Comparison of ENCODE assay signal across 12 mouse cellular contexts in genomic region chr11:31822556-31822955, GRCm38 (mm10). TPM values are rescaled to one million over a fixed set of nuclear protein-coding genes. Genes with fewer than 3 reads are reported as not detected.
DNase-seq lines count a peak whose midpoint lies in the region; ATAC-seq lines count a peak whose summit lies in the region.
"Had no signal": no experiment of that assay in that cellular context is flagged by ENCODE, and none has a peak within 500 bp of the region (broad histone marks: within the 10 kb centered on the region; RNA-seq: fewer than 3 reads in every experiment).

No protein-coding gene starts in this region.

- H3K27ac ChIP-seq in intestine, embryonic 15.5 days = no peak overlapping the region
- no peak overlapping the region for H3K27ac ChIP-seq in intestine, embryonic 16.5 days (ENCODE audit: low read length)
- H3K27ac ChIP-seq: embryonic facial prominence, embryonic 15.5 days; neural tube, embryonic 13.5 days had no signal

- 81% methylated on average over 9 of the region's 9 CpGs for WGBS in intestine, embryonic 15.5 days
- WGBS in intestine, embryonic 16.5 days = 74% methylated on average over 9 of the region's 9 CpGs

- H3K9me3 ChIP-seq in intestine, embryonic 15.5 days = no peaks in the 10 kb centered on the region
- no peaks in the 10 kb centered on the region for H3K9me3 ChIP-seq in intestine, embryonic 16.5 days (ENCODE audit: control insufficient read depth, low read length)
- H3K9me3 ChIP-seq: embryonic facial prominence, embryonic 15.5 days; neural tube, embryonic 13.5 days had no signal

- H3K4me2 ChIP-seq in intestine, embryonic 15.5 days (replicated peaks) = no peak overlapping the region
- H3K4me2 ChIP-seq in intestine, embryonic 16.5 days (ENCODE audit: low read depth, low read length) = no peak overlapping the region
- H3K4me2 ChIP-seq: embryonic facial prominence, embryonic 15.5 days; neural tube, embryonic 13.5 days had no signal

- no peak overlapping the region for H3K9ac ChIP-seq in intestine, embryonic 15.5 days
- H3K9ac ChIP-seq in intestine, embryonic 16.5 days (ENCODE audit: low read depth, low read length) = no peak overlapping the region
- H3K9ac ChIP-seq: embryonic facial prominence, embryonic 15.5 days; neural tube, embryonic 13.5 days had no signal

- 0 out of 2 replicates have a peak, but pooled peaks cover 19% of the 10 kb centered on the region for H3K4me1 ChIP-seq in intestine, embryonic 15.5 days (replicated peaks)
- H3K4me1 ChIP-seq in intestine, embryonic 16.5 days (ENCODE audit: control insufficient read depth, insufficient read depth, low read length) = peaks cover 5% of the 10 kb centered on the region; the same call in 1 of the 2 replicates

- ATAC-seq in intestine, embryonic 15.5 days = 0 out of 2 replicates have a peak, but pooled peaks have one; percentile 2
- no peak for ATAC-seq in intestine, embryonic 16.5 days

- peak; percentile 51 for DNase-seq in ovary, adult 18-20 months (ENCODE audit: low spot score)
- DNase-seq in ovary, postnatal 36 days (ENCODE audit: low spot score) = no peak
- peak; percentile 66 for DNase-seq in gastrocnemius, postnatal 25 days
- DNase-seq in urinary bladder, postnatal 4 days (ENCODE audit: low spot score in 2 of 2) = no peak
- no peak for DNase-seq in right cerebral cortex, postnatal 25 days
- DNase-seq in c-Kit-positive CD71-positive TER-119-positive erythroid progenitor cells, embryonic 14.5 days (ENCODE audit: low spot score) = no peak
- DNase-seq: cerebellum, adult 9-10 months; layer of hippocampus, postnatal 36 days had no signal

- no peaks in the 10 kb centered on the region for H3K36me3 ChIP-seq in intestine, embryonic 15.5 days
- H3K36me3 ChIP-seq in intestine, embryonic 16.5 days (ENCODE audit: control insufficient read depth, insufficient read depth, low read length) = no peaks in the 10 kb centered on the region
- H3K36me3 ChIP-seq: embryonic facial prominence, embryonic 15.5 days; neural tube, embryonic 13.5 days had no signal

- no peaks in the 10 kb centered on the region for H3K27me3 ChIP-seq in intestine, embryonic 15.5 days (replicated peaks)
- H3K27me3 ChIP-seq in intestine, embryonic 16.5 days (replicated peaks; ENCODE audit: control insufficient read depth, insufficient read depth, low read length) = no peaks in the 10 kb centered on the region
- H3K27me3 ChIP-seq: embryonic facial prominence, embryonic 15.5 days; neural tube, embryonic 13.5 days had no signal

- no peak overlapping the region for H3K4me3 ChIP-seq in intestine, embryonic 15.5 days (replicated peaks)
- H3K4me3 ChIP-seq in intestine, embryonic 16.5 days (ENCODE audit: low read length) = no peak overlapping the region
- H3K4me3 ChIP-seq: embryonic facial prominence, embryonic 15.5 days; neural tube, embryonic 13.5 days had no signal

RNA-seq across cellular contexts. Expression of gene Cpeb4, which starts 49.5 kb away (rescaled TPM):
- polyA plus RNA-seq in intestine, embryonic 15.5 days (2015; fragmentation: Nextera tagmentation; extraction: Ambion mirVana) = 4.2 and 4.3 TPM in 2 replicates
- polyA plus RNA-seq in intestine, embryonic 16.5 days (2015; fragmentation: Nextera tagmentation; extraction: Ambion mirVana) = 3.0 and 5.2 TPM in 2 replicates
- total RNA-seq in gastrocnemius, postnatal 25 days (2021) = 10 to 100 TPM; 65.3 to 91.5 TPM

Comparison
In these comparisons a context has a peak if more than half of its experiments do, and no peak if none do; other contexts are left out.
1. DNase-seq: peak in ovary, adult 18-20 months (single experiment) and gastrocnemius, postnatal 25 days (single experiment); none in ovary, postnatal 36 days (single experiment), urinary bladder, postnatal 4 days (0 of 2), right cerebral cortex, postnatal 25 days (single experiment) and c-Kit-positive CD71-positive TER-119-positive erythroid progenitor cells, embryonic 14.5 days (single experiment).